Mouse (Mus musculus) liver, adult 2 months (tissue): Measurements from ENCODE around the gene Galt.

Experiments used
- CTCF ChIP-seq: fragments of 200-500 bp; IDR thresholded peaks from 2 replicates; pipeline ENCODE4 v1.5.1; 2011; ENCODE audit warnings: low read depth, low read length, control low read depth
- POLR2A ChIP-seq: fragments of 200-500 bp; IDR thresholded peaks from 2 replicates; pipeline ENCODE4 v1.6.1; 2011; ENCODE audit warnings: low read length, control low read depth; ENCODE audit not compliant: insufficient read depth; ENCODE audit errors: extremely low read depth

DNA sequence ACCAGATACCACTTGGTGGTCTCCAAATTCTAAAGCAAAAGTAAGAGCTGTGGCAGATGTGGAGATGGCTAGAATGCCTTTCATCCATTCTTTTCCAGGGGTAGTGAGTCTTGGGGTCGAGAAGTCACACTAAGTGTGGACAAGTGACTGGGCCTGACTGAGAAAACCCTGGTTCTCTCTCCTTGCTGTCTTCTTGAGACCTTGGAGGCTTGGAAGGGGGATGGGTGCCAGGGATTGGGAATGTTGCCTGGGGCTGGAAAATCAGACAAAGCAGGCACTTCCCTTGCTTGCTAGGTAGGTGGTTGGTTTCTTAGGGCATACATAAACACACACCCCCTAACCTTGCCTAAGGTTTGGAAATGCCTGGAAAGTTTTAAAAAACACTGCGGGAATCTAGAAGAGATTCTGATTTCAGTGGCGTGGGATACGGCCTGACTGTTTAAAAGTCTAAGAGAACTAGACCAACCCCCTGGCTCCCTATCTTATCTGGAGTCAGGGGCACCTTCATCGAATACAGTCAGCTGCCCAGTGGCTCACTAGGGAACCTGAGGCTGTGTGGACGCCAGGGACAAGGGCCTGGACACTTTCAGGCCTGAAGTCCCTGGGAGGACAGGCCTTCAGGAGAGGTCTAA is 4.7 kb downstream of the Galt start:
- no peak for TF ChIP-seq CTCF
- no peak for TF ChIP-seq POLR2A
